Mouse (Mus musculus): Measurements from ENCODE around the gene Zer1.

DNA sequence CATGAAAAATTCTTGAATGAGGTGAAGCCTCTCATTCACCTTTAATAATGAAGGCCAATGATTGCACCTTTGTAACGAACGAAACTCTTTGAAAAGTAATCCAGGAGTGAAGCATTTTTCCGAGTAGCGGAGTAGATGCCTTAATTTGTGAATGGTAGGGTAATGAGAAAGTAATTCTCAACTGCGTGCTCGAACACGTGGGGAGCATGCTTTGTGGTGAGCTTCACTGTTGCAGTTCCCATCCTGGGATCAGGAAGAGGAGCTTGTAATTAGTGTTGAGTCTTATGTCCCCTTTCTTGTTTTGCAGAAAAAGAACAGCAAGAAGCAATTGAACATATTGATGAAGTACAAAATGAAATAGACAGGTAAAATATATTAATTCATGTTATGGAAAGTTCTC lies 56.4 kb downstream of the Zer1 start:
- TF ChIP-seq GATA1 (IDR thresholded peaks at IDR 0.05; ENCODE audit: low read length), result no peak
- no peak for TF ChIP-seq TAL1 (IDR thresholded peaks at IDR 0.05; ENCODE audit: low read length)

Data from erythroblast, embryonic 14.5 days (primary cell).